Mouse (Mus musculus) E14TG2a.4 (cell line): ENCODE measurements around the gene Ppp1r21.

Experiments used
- H3K27me3 ChIP-seq: 2 replicates; pipeline ENCODE4 v1.6.1; 2014; ENCODE audit warnings: low read length, control low read depth; ENCODE audit not compliant: insufficient read depth
- H3K36me3 ChIP-seq: 2 replicates; pipeline ENCODE4 v1.6.1; 2014; ENCODE audit warnings: low read length, control low read depth; ENCODE audit not compliant: insufficient read depth
- H3K4me1 ChIP-seq: replicated peaks from 2 replicates; pipeline ENCODE4 v1.6.1; 2014; ENCODE audit warnings: low read depth, low read length, control low read depth
- H3K4me3 ChIP-seq: replicated peaks from 2 replicates; pipeline ENCODE4 v1.5.1; 2014; ENCODE audit warnings: mild to moderate bottlenecking, low read length
- H3K9me3 ChIP-seq: 2 replicates; pipeline ENCODE4 v1.6.1; 2014; ENCODE audit warnings: low read length, control low read depth
- CTCF ChIP-seq: conservative IDR thresholded peaks from 2 replicates; pipeline ENCODE4 v1.5.1; 2014; ENCODE audit warnings: low read length
- NANOG ChIP-seq: IDR thresholded peaks from 2 replicates; pipeline ENCODE4 v1.6.1; 2014; ENCODE audit warnings: borderline replicate concordance, low read length, mixed read lengths
- POU5F1 ChIP-seq: IDR thresholded peaks from 2 replicates; pipeline ENCODE4 v1.6.1; 2014; ENCODE audit warnings: low read length, borderline replicate concordance

Gene Ppp1r21

GRCm38 (mm10) chr17:88552556-88552955 lies 22.6 kb downstream of the Ppp1r21 start:
- TF ChIP-seq NANOG: no peak
- TF ChIP-seq POU5F1: no peak
- TF ChIP-seq CTCF: no peak

GRCm38 (mm10) chr17:88553001-88553449 lies 23.1 kb downstream of the Ppp1r21 start:
- Histone ChIP-seq H3K9me3 (no peaks in the 10 kb centered on the region), H3K4me3 (no peak overlapping the region), H3K4me1 (peaks cover 38% of the 10 kb centered on the region), H3K27me3 (no peaks in the 10 kb centered on the region), H3K36me3 (peaks cover 58% of the 10 kb centered on the region)
- TF ChIP-seq NANOG (no peak), POU5F1 (no peak), CTCF (no peak)

More at GRCm38 (mm10) chr17:88552556-88552955, 22.6 kb downstream of the Ppp1r21 start:
- no peak overlapping the region for H3K4me3 ChIP-seq
- H3K9me3 ChIP-seq: no peaks in the 10 kb centered on the region
- no peaks in the 10 kb centered on the region for H3K27me3 ChIP-seq
- H3K4me1 ChIP-seq: peaks cover 38% of the 10 kb centered on the region
- H3K36me3 ChIP-seq: peaks cover 59% of the 10 kb centered on the region

- H3K4me1 ChIP-seq: peaks cover 39% of the 10 kb centered on the region
- H3K4me3 ChIP-seq: no peak overlapping the region
- H3K27me3 ChIP-seq: no peaks in the 10 kb centered on the region
- H3K9me3 ChIP-seq: no peaks in the 10 kb centered on the region
- H3K36me3 ChIP-seq: peaks cover 56% of the 10 kb centered on the region
- TF ChIP-seq POU5F1 (no peak), NANOG (no peak), CTCF (no peak)
These were observed 23.7 kb downstream of the Ppp1r21 start for GRCm38 (mm10) chr17:88553473-88554087.

GRCm38 (mm10) chr17:88556176-88556575 lies 26.3 kb downstream of the Ppp1r21 start:
- H3K4me3 ChIP-seq: no peak overlapping the region
- H3K36me3 ChIP-seq: peaks cover 48% of the 10 kb centered on the region
- peaks cover 24% of the 10 kb centered on the region for H3K4me1 ChIP-seq
- TF ChIP-seq POU5F1: no peak
- no peak for TF ChIP-seq NANOG
- TF ChIP-seq CTCF: no peak
- no peaks in the 10 kb centered on the region for H3K9me3 ChIP-seq
- no peaks in the 10 kb centered on the region for H3K27me3 ChIP-seq

- peak; percentile 17 for TF ChIP-seq CTCF
- TF ChIP-seq POU5F1: no peak
- no peak for TF ChIP-seq NANOG
- H3K36me3 ChIP-seq: peaks cover 52% of the 10 kb centered on the region
- peaks cover 24% of the 10 kb centered on the region for H3K4me1 ChIP-seq
- no peaks in the 10 kb centered on the region for H3K9me3 ChIP-seq
- H3K4me3 ChIP-seq: no peak overlapping the region
- H3K27me3 ChIP-seq: no peaks in the 10 kb centered on the region
These were observed 26.8 kb downstream of the Ppp1r21 start for GRCm38 (mm10) chr17:88556688-88557087.

- Histone ChIP-seq H3K36me3 (peaks cover 54% of the 10 kb centered on the region), H3K4me1 (peaks cover 17% of the 10 kb centered on the region), H3K27me3 (no peaks in the 10 kb centered on the region), H3K4me3 (no peak overlapping the region), H3K9me3 (no peaks in the 10 kb centered on the region)
- TF ChIP-seq NANOG (no peak), CTCF (peak; percentile 79)
These were observed 28.4 kb downstream of the Ppp1r21 start for GRCm38 (mm10) chr17:88558168-88558842.

- Histone ChIP-seq H3K4me1 (peaks cover 5% of the 10 kb centered on the region), H3K27me3 (no peaks in the 10 kb centered on the region), H3K9me3 (no peaks in the 10 kb centered on the region), H3K36me3 (peaks cover 63% of the 10 kb centered on the region), H3K4me3 (no peak overlapping the region)
- TF ChIP-seq NANOG: no peak
- TF ChIP-seq POU5F1: no peak
- TF ChIP-seq CTCF: no peak
These were observed 33.7 kb downstream of the Ppp1r21 start for GRCm38 (mm10) chr17:88563611-88564010.

GRCm38 (mm10) chr17:88569807-88570540 lies 40.1 kb downstream of the Ppp1r21 start:
- TF ChIP-seq POU5F1 (no peak), CTCF (no peak), NANOG (no peak)
- H3K4me1 ChIP-seq: peaks cover 9% of the 10 kb centered on the region
- H3K27me3 ChIP-seq: no peaks in the 10 kb centered on the region

More at GRCm38 (mm10) chr17:88569807-88570540, 40.1 kb downstream of the Ppp1r21 start:
- Histone ChIP-seq H3K4me3 (no peak overlapping the region), H3K9me3 (no peaks in the 10 kb centered on the region), H3K36me3 (peaks cover 74% of the 10 kb centered on the region)
